Mouse (Mus musculus): ENCODE data around the gene Pds5b. TPM values are rescaled to one million over a fixed set of nuclear protein-coding genes. Genes with fewer than 3 reads are reported as not detected.
"Not testable (repeated sequence)": the region's sequence is repeated elsewhere in the genome, so short reads cannot be mapped to it uniquely, and the experiment has no call there.

Pds5b gene
- polyA plus RNA-seq, 1 experiment from 2014 or later: 5.2 TPM

DNA sequence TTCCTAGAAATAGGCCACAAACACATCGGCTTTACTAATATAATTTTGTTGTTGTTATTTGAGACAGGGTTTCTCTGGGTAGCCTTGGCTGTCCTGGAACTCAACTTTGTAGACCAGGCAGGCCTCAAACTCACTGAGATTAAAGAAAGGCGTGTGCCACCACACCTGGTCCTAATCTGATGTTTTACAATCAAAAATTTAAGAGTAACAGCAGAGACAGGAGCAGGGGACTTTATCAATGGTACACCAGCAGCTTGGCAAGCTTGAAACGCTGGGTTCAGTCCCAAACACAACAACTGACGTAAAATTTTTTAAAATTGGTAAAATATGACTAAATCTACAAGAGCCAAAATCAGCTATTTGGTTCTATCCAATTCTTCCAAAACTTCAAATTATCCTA lies 28.6 kb upstream of the Pds5b start:
- Histone ChIP-seq H3K9me3 (ENCODE audit: low read length) (no peaks in the 10 kb centered on the region), H3K27ac (ENCODE audit: low read depth) (no peak overlapping the region), H3K36me3 (replicated peaks; ENCODE audit: insufficient read depth, low read length) (peaks cover 49% of the 10 kb centered on the region), H3K4me1 (ENCODE audit: insufficient read depth) (peaks cover 5% of the 10 kb centered on the region; the same call in 1 of the 2 replicates), H3K27me3 (ENCODE audit: insufficient read depth, low read length) (no peaks in the 10 kb centered on the region), H3K9ac (replicated peaks) (no peak overlapping the region), H3K4me3 (ENCODE audit: low read depth, low read length) (no peak overlapping the region), H3K4me2 (ENCODE audit: low read depth, low read length) (no peak overlapping the region)
- ATAC-seq: peak; percentile 26; the same call in 1 of the 2 replicates
- no peak for DNase-seq
- 63% methylated on average over 4 of the region's 4 CpGs for WGBS (ENCODE audit: insufficient replicate concordance)
- peak; percentile 57; the same call in 1 of the 2 replicates for TF ChIP-seq EP300 (IDR thresholded peaks at IDR 0.05; ENCODE audit: low read depth)
- no peak for TF ChIP-seq CTCF (IDR thresholded peaks at IDR 0.05; ENCODE audit: low read depth)

DNA sequence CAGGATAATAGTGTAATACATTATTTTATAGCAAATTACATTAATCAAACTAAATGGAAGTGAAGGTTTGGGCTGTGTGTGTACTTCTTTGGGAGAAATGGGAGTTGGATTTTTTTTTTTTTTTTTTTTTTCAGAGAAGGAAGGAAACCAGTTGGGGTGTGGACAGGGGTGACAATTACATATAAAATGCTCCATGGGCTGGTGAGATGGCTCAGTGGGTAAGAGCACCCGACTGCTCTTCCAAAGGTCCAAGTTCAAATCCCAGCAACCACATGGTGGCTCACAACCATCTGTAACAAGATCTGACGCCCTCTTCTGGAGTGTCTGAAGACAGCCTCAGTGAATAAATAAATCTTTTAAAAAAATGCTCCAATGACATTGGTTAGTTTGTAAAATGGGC lies 21.0 kb upstream of the Pds5b start:
- H3K9ac ChIP-seq (replicated peaks): no peak overlapping the region
- no peak for ATAC-seq
- TF ChIP-seq EP300 (IDR thresholded peaks at IDR 0.05; ENCODE audit: low read depth): no peak
- TF ChIP-seq CTCF (IDR thresholded peaks at IDR 0.05; ENCODE audit: low read depth): no peak
- peaks cover 37% of the 10 kb centered on the region for H3K36me3 ChIP-seq (replicated peaks; ENCODE audit: insufficient read depth, low read length)
- peaks cover under 1% of the 10 kb centered on the region for H3K4me1 ChIP-seq (ENCODE audit: insufficient read depth)
- H3K9me3 ChIP-seq (ENCODE audit: low read length): no peaks in the 10 kb centered on the region
- no peaks in the 10 kb centered on the region for H3K27me3 ChIP-seq (ENCODE audit: insufficient read depth, low read length)
- H3K4me3 ChIP-seq (ENCODE audit: low read depth, low read length): no peak overlapping the region
- no peak overlapping the region for H3K27ac ChIP-seq (ENCODE audit: low read depth)
- 81% methylated on average over 2 of the region's 2 CpGs for WGBS (ENCODE audit: insufficient replicate concordance)
- H3K4me2 ChIP-seq (ENCODE audit: low read depth, low read length): no peak overlapping the region
- no peak for DNase-seq

DNA sequence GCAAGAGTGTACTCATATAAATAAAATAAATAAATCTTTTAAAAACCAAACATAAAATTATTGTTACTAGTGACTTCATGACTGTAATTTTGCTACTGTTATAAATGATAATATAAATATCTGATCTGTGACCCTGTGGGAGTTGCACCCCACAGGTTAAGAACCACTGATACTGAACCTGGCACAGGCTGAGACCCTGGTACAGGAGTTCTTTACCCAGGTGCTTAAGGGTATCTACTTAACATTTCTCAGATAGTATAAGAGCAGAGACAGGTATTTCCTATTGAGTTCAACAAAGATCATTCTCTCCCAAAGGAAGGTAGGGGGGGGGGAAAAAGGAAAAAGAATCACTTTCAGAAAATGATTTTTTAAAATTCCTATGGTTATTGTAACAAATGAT lies 19.0 kb upstream of the Pds5b start:
- H3K4me2 ChIP-seq (ENCODE audit: low read depth, low read length): no peak overlapping the region
- H3K27ac ChIP-seq (ENCODE audit: low read depth): no peak overlapping the region
- peaks cover 11% of the 10 kb centered on the region for H3K4me1 ChIP-seq (ENCODE audit: insufficient read depth)
- peaks cover 32% of the 10 kb centered on the region for H3K36me3 ChIP-seq (replicated peaks; ENCODE audit: insufficient read depth, low read length)
- no peak for TF ChIP-seq CTCF (IDR thresholded peaks at IDR 0.05; ENCODE audit: low read depth)
- no peak for TF ChIP-seq EP300 (IDR thresholded peaks at IDR 0.05; ENCODE audit: low read depth)
- no peak for ATAC-seq
- no peaks in the 10 kb centered on the region for H3K9me3 ChIP-seq (ENCODE audit: low read length)
- DNase-seq: no peak
- H3K4me3 ChIP-seq (ENCODE audit: low read depth, low read length): no peak overlapping the region
- no peaks in the 10 kb centered on the region for H3K27me3 ChIP-seq (ENCODE audit: insufficient read depth, low read length)
- no peak overlapping the region for H3K9ac ChIP-seq (replicated peaks)

DNA sequence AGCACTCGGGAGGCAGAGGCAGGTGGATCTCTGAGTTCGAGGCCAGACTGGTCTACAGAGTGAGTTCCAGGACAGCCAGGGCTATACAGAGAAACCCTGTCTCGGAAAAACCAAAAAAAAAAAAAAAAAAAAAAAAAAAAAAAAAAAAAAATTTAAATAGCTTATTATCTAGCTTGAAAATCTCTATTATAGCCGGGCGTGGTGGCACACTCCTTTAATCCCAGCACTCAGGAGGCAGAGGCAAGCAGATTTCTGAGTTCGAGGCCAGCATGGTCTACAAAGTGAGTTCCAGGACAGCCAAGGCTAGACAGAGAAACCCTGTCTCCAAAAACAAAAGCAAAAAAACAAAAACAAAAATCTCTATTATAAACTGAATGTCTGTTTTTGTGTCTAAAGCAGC lies 14.1 kb upstream of the Pds5b start:
- WGBS (ENCODE audit: insufficient replicate concordance): 85% methylated on average over 6 of the region's 6 CpGs
- not testable (repeated sequence) for H3K9ac ChIP-seq (replicated peaks); DNase-seq; H3K9me3 ChIP-seq (ENCODE audit: low read length); H3K4me2 ChIP-seq (ENCODE audit: low read depth, low read length); H3K27ac ChIP-seq (ENCODE audit: low read depth); H3K27me3 ChIP-seq (ENCODE audit: insufficient read depth, low read length); H3K4me3 ChIP-seq (ENCODE audit: low read depth, low read length); ATAC-seq
- Histone ChIP-seq H3K36me3 (replicated peaks; ENCODE audit: insufficient read depth, low read length) (peaks cover 42% of the 10 kb centered on the region), H3K4me1 (ENCODE audit: insufficient read depth) (peaks cover 29% of the 10 kb centered on the region)

DNA sequence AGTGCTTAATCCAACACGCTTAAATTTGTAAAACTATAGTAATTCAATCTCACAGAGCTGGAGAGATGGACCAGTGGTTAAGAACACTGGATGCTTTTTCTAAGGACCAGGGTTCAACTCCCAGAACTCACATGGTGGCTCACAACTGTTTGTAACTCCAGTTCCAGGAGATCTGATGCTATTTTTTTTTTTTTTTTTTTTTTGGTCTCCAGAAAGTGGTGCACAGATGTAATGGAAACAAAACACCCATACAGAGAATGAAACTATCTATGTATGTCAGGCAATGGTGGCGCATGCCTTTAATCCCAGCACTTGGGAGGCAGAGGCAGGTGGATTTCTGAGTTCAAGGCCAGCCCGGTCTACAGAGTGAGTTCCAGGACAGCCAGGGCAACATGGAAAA lies 13.2 kb upstream of the Pds5b start:
- H3K27ac ChIP-seq (ENCODE audit: low read depth); H3K9ac ChIP-seq (replicated peaks); ATAC-seq; DNase-seq; H3K4me3 ChIP-seq (ENCODE audit: low read depth, low read length); H3K9me3 ChIP-seq (ENCODE audit: low read length); H3K27me3 ChIP-seq (ENCODE audit: insufficient read depth, low read length): not testable (repeated sequence)
- 94% methylated on average over 3 of the region's 3 CpGs for WGBS (ENCODE audit: insufficient replicate concordance)
- Histone ChIP-seq H3K4me2 (ENCODE audit: low read depth, low read length) (peak overlapping the region; percentile 18; the same call in 1 of the 2 replicates), H3K36me3 (replicated peaks; ENCODE audit: insufficient read depth, low read length) (peaks cover 34% of the 10 kb centered on the region), H3K4me1 (ENCODE audit: insufficient read depth) (peaks cover 29% of the 10 kb centered on the region)

- H3K9ac ChIP-seq (replicated peaks); DNase-seq; ATAC-seq; H3K27me3 ChIP-seq (ENCODE audit: insufficient read depth, low read length); H3K9me3 ChIP-seq (ENCODE audit: low read length); H3K27ac ChIP-seq (ENCODE audit: low read depth): not testable (repeated sequence)
- H3K36me3 ChIP-seq (replicated peaks; ENCODE audit: insufficient read depth, low read length): peaks cover 20% of the 10 kb centered on the region
- H3K4me2 ChIP-seq (ENCODE audit: low read depth, low read length): peak overlapping the region; percentile 66
- H3K4me1 ChIP-seq (ENCODE audit: insufficient read depth): peaks cover 17% of the 10 kb centered on the region
- peak overlapping the region; percentile 89; the same call in 1 of the 2 replicates for H3K4me3 ChIP-seq (ENCODE audit: low read depth, low read length)
- 64% methylated on average over 7 of the region's 7 CpGs for WGBS (ENCODE audit: insufficient replicate concordance)
Measured at GRCm38 (mm10) chr5:150663926-150664325, 9.6 kb upstream of the Pds5b start.

DNA sequence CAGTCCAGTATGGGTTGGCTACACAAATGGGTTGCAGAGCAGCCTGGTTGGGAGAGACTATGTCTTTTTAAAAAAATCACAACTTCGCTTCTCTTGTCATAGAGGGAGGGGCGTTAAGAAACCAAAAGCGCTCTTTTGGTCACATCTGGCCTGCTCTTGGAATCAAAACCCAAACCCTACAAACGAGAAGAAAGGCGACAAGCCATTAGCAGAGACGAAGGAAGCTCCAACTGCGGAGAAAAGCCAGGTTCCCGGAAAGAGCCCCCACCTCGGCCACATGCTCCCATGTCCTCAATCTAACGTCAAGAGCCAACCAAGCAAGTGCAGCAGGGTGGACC lies 8.8 kb upstream of the Pds5b start:
- ATAC-seq (no peak), DNase-seq (no peak)
- Histone ChIP-seq H3K36me3 (replicated peaks; ENCODE audit: insufficient read depth, low read length) (peaks cover 20% of the 10 kb centered on the region), H3K9ac (replicated peaks) (peak overlapping the region; percentile 89), H3K9me3 (ENCODE audit: low read length) (no peaks in the 10 kb centered on the region), H3K27ac (ENCODE audit: low read depth) (peak overlapping the region; percentile 98), H3K4me1 (ENCODE audit: insufficient read depth) (peaks cover 17% of the 10 kb centered on the region), H3K4me2 (ENCODE audit: low read depth, low read length) (peak overlapping the region; percentile 66), H3K27me3 (ENCODE audit: insufficient read depth, low read length) (no peaks in the 10 kb centered on the region), H3K4me3 (ENCODE audit: low read depth, low read length) (peak overlapping the region; percentile 89)
- TF ChIP-seq EP300 (IDR thresholded peaks at IDR 0.05; ENCODE audit: low read depth): no peak
- TF ChIP-seq CTCF (IDR thresholded peaks at IDR 0.05; ENCODE audit: low read depth): no peak
- whole genome bisulfite sequencing (ENCODE audit: insufficient replicate concordance): under 1% methylated on average over 10 of the region's 10 CpGs

Measured in liver, postnatal 0 days (tissue).